Mouse (Mus musculus): Measurements from ENCODE around the gene Tex47. TPM values are rescaled to one million over a fixed set of nuclear protein-coding genes. Genes with fewer than 3 reads are reported as not detected.
A peak's percentile ranks its signal among the peaks of the same experiment; 100 is the strongest.

The Tex47 gene
- 0.46 and 1.2 TPM in 2 replicates for polyA plus RNA-seq (2015; fragmentation: Nextera tagmentation; extraction: Ambion mirVana)

GRCm38 (mm10) chr5:7303819-7304218 is at the start of gene Tex47:
Tex47 (plus strand) TSS chr5:7304119.
- ATAC-seq = no peak
- Histone ChIP-seq H3K4me1 (replicated peaks) (no peaks in the 10 kb centered on the region), H3K9me3 (no peaks in the 10 kb centered on the region), H3K27ac (no peak within 1 kb of the TSS), H3K9ac (replicated peaks) (no peak within 1 kb of the TSS), H3K36me3 (no peaks in the 10 kb centered on the region), H3K27me3 (no peaks in the 10 kb centered on the region), H3K4me3 (replicated peaks) (no peak within 1 kb of the TSS), H3K4me2 (replicated peaks) (no peak within 1 kb of the TSS)
- WGBS = 93% methylated on average over 1 of the region's 1 CpGs

DNA sequence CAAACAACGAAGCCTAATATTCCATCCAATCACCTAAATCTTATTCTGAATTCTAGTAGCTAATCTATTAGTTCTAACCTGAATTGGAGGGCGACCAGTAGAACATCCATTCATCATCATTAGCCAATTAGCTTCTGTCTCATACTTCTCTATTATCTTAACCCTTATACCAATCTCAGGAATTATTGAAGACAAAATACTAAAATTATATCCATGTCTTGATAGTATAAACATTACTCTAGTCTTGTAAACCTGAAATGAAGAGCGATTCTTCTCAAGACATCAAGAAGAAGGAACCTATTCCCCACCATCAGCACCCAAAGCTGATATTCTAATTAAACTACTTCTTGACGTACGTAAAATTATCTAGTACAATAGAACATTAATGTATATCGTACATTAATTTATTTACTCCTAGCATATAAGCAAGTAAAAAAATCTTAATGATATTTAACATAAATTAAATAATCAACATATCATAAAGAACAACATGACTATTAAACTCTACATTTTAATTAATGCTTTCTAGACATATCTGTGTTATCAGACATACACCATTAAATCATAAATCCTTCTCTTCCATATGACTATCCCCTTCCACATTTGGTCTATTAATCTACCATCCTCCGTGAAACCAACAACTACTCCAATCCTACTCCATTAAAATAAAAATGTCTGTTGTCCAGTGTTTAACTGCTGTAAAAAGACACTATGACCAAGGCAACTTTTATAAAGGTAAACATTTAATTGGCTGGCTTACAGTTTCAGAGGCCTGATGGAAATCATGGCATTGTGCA is 27.1 kb upstream of the Tex47 start:
- H3K4me1 ChIP-seq (replicated peaks) = no peaks in the 10 kb centered on the region
- no peak for ATAC-seq
- no peaks in the 10 kb centered on the region for H3K36me3 ChIP-seq
- no peak overlapping the region for H3K4me2 ChIP-seq (replicated peaks)
- 89% methylated on average over 7 of the region's 7 CpGs for WGBS
- no peak overlapping the region for H3K9ac ChIP-seq (replicated peaks)
- no peaks in the 10 kb centered on the region for H3K9me3 ChIP-seq
- no peak overlapping the region for H3K27ac ChIP-seq
- H3K4me3 ChIP-seq (replicated peaks) = no peak overlapping the region
- no peaks in the 10 kb centered on the region for H3K27me3 ChIP-seq

DNA sequence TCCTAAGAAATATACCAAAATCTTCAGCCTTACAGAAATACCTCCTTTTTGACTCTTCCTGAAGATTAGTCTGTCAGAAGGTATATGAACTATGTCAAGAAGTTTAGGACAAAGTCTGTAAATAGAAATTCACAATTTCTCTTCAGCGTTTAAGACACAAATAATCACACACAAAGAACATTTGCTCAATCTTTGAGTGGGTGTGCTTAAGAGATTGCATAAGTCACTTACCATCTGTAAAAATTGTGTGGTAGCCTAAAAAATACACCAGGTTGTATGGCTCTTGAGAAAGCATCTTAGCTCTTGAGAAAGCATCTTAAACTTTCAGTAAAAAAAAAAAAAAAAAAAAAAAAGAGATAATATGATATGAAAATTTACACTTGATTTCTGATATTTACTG is 19.6 kb upstream of the Tex47 start:
- no peak for ATAC-seq
- no peaks in the 10 kb centered on the region for H3K9me3 ChIP-seq
- H3K9ac ChIP-seq (replicated peaks) = no peak overlapping the region
- 92% methylated on average over 1 of the region's 1 CpGs for WGBS
- H3K4me2 ChIP-seq (replicated peaks) = no peak overlapping the region
- H3K27ac ChIP-seq = no peak overlapping the region
- H3K36me3 ChIP-seq = no peaks in the 10 kb centered on the region
- H3K4me1 ChIP-seq (replicated peaks) = no peaks in the 10 kb centered on the region
- no peaks in the 10 kb centered on the region for H3K27me3 ChIP-seq
- H3K4me3 ChIP-seq (replicated peaks) = no peak overlapping the region

- Histone ChIP-seq H3K27ac (no peak overlapping the region), H3K4me3 (replicated peaks) (no peak overlapping the region), H3K9ac (replicated peaks) (no peak overlapping the region), H3K9me3 (no peaks in the 10 kb centered on the region), H3K4me1 (replicated peaks) (no peaks in the 10 kb centered on the region), H3K4me2 (replicated peaks) (no peak overlapping the region), H3K27me3 (no peaks in the 10 kb centered on the region), H3K36me3 (no peaks in the 10 kb centered on the region)
- 47% methylated on average over 1 of the region's 1 CpGs for WGBS
- ATAC-seq = 0 out of 2 replicates have a peak, but pooled peaks have one; percentile 45
Measured at GRCm38 (mm10) chr5:7302969-7303368, 950 bp upstream of the Tex47 start.

DNA sequence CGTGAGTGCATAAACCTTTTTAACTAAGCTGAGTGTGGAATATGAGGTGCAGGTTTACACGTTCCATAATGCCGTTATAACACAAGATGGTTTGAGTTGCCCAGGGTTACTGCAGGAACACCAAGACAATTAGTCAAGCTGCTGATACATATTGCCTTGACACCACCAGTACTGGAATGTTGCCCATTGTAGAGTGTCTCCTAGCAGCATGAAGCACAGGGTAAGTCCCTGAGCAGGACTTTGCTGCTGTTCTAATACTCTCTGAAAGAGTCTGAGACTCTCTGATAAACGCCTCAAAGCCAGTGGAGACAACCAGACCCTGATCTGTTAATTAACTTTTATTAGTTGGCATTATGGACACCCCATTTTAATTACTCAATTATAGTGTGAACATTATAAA is 21.7 kb downstream of the Tex47 start:
- Histone ChIP-seq H3K4me1 (replicated peaks) (no peaks in the 10 kb centered on the region), H3K4me3 (replicated peaks) (no peak overlapping the region), H3K27ac (no peak overlapping the region), H3K9ac (replicated peaks) (no peak overlapping the region), H3K27me3 (no peaks in the 10 kb centered on the region), H3K36me3 (no peaks in the 10 kb centered on the region), H3K4me2 (replicated peaks) (no peak overlapping the region), H3K9me3 (no peaks in the 10 kb centered on the region)
- WGBS = 60% methylated on average over 4 of the region's 4 CpGs
- 0 out of 2 replicates have a peak, but pooled peaks have one; percentile 60 for ATAC-seq

DNA sequence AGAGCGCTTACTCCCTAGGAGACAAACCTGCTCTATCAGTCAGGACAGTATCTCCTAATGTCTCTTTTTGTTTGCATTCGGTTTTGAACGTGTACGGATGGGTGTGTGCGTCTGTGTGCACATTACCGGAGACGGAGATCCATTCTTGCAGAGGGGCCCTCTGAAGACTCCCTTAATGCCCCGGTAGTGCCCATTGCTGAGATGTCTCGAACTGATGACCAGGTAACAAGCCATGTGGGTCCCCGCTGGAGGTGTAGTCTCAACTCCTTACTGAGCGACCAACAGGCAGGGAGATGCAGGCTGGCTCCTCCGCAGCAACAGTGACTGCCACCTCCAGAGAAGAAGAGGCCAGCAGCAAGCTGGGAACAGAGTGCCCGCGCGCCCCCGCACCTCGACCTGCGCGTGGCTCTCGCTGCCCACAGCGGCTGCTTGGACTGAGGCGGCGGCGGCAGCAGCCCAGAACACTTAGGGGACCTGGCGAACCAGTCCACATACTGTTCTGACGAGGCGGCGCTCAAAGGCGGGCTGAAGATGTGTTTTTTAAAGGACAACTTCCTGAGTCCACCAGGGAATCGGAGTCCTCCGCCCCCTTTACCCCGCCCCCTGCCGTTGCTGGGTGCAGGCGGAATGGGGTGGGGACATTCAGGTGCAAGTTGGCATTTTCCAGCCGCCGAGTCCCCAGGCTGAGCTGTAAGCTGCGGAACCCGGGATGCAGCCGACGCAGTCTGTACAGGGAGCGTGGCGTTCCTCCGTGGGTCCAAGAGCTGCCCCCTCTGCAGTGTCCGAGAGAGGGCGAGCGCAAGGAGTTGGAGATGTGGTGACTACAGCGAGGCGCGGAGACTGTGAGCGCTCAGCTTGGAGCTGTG is 40.5 kb downstream of the Tex47 start, which contains the start of gene Zfp804b:
TSS of gene Zfp804b (minus strand) at position 612 of the 866 bp plus-strand sequence.
- Histone ChIP-seq H3K9me3 (no peaks in the 10 kb centered on the region), H3K9ac (replicated peaks) (peak within 1 kb of the TSS; percentile 63), H3K4me1 (replicated peaks) (0 out of 2 replicates have a peak, but pooled peaks cover 4% of the 10 kb centered on the region), H3K36me3 (no peaks in the 10 kb centered on the region), H3K4me2 (replicated peaks) (peak within 1 kb of the TSS; percentile 95), H3K27me3 (no peaks in the 10 kb centered on the region), H3K4me3 (replicated peaks) (peak within 1 kb of the TSS; percentile 72), H3K27ac (peak within 1 kb of the TSS; percentile 45; the same call in 1 of the 2 replicates)
- ATAC-seq = peak; percentile 98
- WGBS = under 1% methylated on average over 50 of the region's 50 CpGs

DNA sequence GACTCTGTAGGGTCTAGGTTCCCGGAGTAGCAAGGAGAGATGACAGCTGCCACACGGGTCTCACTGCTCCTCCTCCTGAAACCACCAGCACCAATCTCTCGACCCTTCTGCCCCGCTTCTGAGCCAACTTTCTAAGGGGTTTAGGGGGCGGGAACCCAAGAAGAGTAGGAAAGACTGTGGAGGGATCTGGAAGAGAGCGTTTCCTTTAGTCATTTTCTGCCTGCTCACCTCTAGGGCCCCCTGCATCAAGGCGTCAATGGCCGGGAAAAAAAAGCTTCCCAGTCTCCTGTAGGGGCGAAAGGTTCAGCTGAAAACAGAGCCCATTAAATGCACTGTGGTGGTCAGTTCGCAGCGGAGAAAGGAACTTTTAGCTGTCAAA is 41.1 kb downstream of the Tex47 start:
- Histone ChIP-seq H3K36me3 (no peaks in the 10 kb centered on the region), H3K27ac (0 out of 2 replicates have a peak overlapping the region, but pooled peaks have one; percentile 45), H3K4me3 (replicated peaks) (peak overlapping the region; percentile 72), H3K9me3 (no peaks in the 10 kb centered on the region), H3K27me3 (no peaks in the 10 kb centered on the region), H3K4me1 (replicated peaks) (0 out of 2 replicates have a peak, but pooled peaks cover 4% of the 10 kb centered on the region), H3K9ac (replicated peaks) (peak overlapping the region; percentile 63), H3K4me2 (replicated peaks) (peak overlapping the region; percentile 95)
- peak; percentile 65; the same call in 1 of the 2 replicates for ATAC-seq
- WGBS = under 1% methylated on average over 11 of the region's 11 CpGs

Other genes with a start within 250 kb of the Tex47 start
- 1.0 and 1.4 TPM in 2 replicates for gene Zfp804b, start 40.6 kb downstream of the Tex47 start, polyA plus RNA-seq (2015; fragmentation: Nextera tagmentation; extraction: Ambion mirVana)

Measured in midbrain, embryonic 13.5 days (tissue).